Mouse (Mus musculus): ENCODE measurements at regions not wholly inside any gene's neighbourhood (a gene's known extent, or its start where the extent isn't known, plus 50 kb on each side); places are given as distances from the start of the nearest gene placed in this dataset.

DNA sequence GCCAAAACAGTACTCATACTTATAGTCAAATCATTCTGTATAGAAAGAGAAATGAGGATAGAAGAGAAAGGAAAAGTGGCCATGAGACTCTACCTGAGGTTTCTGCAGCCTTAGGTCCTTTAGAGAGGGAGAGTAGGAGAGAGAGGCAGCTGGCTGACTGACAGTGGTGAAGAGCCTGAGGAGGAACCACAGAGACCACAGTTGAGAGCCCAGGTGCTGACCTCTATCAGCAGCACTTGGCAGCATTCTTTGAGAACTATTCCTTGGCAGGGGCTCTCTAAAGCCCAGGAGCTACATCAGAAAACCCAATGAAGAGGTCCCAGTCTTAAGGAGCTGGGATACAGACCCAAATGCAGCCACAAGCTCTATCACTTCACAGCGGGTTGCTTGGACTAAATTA lies 246.6 kb upstream of the Thbs1 start:
- Histone ChIP-seq H3K36me3 (no peaks in the 10 kb centered on the region), H3K4me2 (no peak overlapping the region), H3K9ac (no peak overlapping the region), H3K27ac (no peak overlapping the region), H3K9me3 (no peaks in the 10 kb centered on the region), H3K4me3 (replicated peaks) (no peak overlapping the region), H3K27me3 (replicated peaks) (no peaks in the 10 kb centered on the region), H3K4me1 (peaks cover 7% of the 10 kb centered on the region; the same call in 1 of the 2 replicates)
- no peak for ATAC-seq (ENCODE audit: insufficient read depth, low FRiP score, low read depth)
- WGBS: 89% methylated on average over 1 of the region's 1 CpGs

DNA sequence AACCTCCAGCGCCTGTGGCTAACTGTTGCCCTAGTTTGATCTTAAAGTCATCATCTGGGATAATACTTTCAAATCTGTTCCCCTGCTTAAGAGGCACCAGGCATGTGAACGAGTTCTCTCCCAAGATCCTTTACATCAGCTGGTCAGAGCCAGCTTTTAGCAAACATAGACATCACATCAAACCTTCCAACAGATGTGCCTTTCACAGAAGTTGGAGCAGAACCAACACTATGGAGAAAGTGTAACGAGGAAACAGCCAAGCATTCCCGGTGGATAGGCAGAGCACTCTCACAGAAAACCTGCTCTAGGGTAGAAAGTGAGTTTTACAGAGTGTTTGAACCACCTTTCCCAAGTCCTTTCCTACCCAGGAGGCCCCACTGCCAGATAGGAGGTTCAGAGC lies 244.7 kb upstream of the Thbs1 start:
- Histone ChIP-seq H3K4me1 (peaks cover 7% of the 10 kb centered on the region), H3K4me2 (no peak overlapping the region), H3K9ac (no peak overlapping the region), H3K9me3 (no peaks in the 10 kb centered on the region), H3K27ac (no peak overlapping the region; the same call in 1 of the 2 replicates), H3K4me3 (replicated peaks) (no peak overlapping the region), H3K27me3 (replicated peaks) (no peaks in the 10 kb centered on the region), H3K36me3 (no peaks in the 10 kb centered on the region)
- no peak for ATAC-seq (ENCODE audit: insufficient read depth, low FRiP score, low read depth)
- WGBS: 58% methylated on average over 4 of the region's 4 CpGs

DNA sequence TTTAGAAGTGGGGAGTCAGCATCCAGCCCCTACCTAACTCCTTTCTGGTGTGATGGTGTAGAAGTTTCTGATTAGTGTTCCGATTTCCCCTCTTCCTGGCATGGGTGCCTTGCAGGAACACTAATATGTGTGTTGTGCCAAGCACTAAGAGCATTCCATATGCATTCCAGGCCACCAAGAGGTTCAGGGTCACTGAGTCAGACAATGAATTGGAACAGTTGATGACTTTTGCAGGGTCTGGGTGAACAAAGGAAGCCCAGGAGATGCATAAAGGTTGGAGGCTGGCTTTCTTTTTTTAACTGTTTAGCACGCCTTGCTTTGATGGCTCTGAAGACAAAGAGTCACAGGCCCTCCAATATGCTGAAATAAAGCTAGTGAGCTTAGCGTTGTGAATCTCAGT lies 244.3 kb upstream of the Thbs1 start:
- 72% methylated on average over 3 of the region's 3 CpGs for WGBS

DNA sequence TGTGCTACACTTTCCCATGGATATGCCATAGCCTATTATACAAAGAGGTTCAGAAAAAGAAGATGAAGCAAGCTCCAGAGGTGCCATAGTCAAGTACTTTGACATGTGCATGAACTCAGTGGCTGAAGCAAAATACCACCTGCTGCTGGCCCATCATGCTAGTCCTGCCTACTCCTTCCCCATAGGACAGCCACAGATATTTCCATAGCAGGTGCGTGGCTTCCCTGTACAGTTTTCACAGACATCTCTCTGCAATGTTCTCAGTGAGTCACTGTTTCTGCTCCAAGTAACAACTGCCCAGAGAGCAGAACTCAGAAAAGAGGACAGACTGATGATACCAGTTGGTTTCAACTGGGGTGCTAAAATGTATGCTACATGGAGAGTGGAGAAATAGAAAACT lies 242.8 kb upstream of the Thbs1 start:
- Histone ChIP-seq H3K9me3 (no peaks in the 10 kb centered on the region), H3K4me2 (no peak overlapping the region), H3K27ac (no peak overlapping the region), H3K9ac (no peak overlapping the region), H3K4me3 (replicated peaks) (no peak overlapping the region), H3K4me1 (peaks cover 7% of the 10 kb centered on the region), H3K27me3 (replicated peaks) (no peaks in the 10 kb centered on the region), H3K36me3 (no peaks in the 10 kb centered on the region)
- no peak for ATAC-seq (ENCODE audit: insufficient read depth, low FRiP score, low read depth)
- WGBS: 100% methylated on average over 1 of the region's 1 CpGs

More for the DNA sequence above, 244.3 kb upstream of the Thbs1 start:
- Histone ChIP-seq H3K4me1 (peaks cover 7% of the 10 kb centered on the region), H3K36me3 (no peaks in the 10 kb centered on the region), H3K4me2 (no peak overlapping the region), H3K27me3 (replicated peaks) (no peaks in the 10 kb centered on the region), H3K27ac (no peak overlapping the region; the same call in 1 of the 2 replicates), H3K4me3 (replicated peaks) (no peak overlapping the region), H3K9me3 (no peaks in the 10 kb centered on the region), H3K9ac (no peak overlapping the region)
- ATAC-seq (ENCODE audit: insufficient read depth, low FRiP score, low read depth): no peak

DNA sequence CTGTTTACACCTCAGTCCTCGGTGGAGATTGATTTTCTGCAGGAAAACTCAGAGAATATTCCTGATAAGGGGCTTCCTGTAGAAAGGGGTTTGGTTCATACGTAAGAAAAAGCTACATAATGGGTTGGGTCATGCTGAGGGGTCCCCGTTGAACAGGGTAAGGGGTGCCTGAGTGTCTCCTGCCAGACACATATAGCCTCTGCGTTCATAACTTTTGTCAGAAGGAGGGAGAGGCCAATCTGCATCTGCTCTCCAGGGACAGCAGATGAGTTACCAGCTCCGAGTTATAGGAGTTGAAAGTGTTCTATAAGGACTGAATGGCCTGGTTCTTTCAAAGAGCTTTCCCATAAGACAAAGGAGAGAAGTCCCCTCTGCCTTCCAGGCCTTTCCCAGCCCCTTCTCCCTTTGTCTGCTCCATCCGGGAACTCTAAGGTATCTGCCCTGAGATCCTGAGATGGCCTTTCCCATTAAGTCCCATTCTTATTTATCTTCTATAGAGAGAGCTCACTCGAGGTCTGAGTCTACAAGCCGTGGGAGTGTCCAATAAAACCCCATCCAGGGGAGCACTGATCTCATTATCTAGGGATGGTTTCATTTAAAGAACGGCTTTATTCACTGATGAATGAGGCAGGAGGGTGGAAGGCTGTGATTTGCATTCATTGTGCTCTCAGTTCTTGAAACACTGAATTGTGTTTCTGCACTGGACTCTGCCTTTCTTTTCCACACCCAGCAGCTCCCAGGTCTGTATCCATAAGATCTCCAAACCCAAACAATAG lies 240.0 kb upstream of the Thbs1 start:
- no peak overlapping the region for H3K9ac ChIP-seq
- ATAC-seq (ENCODE audit: insufficient read depth, low FRiP score, low read depth): no peak
- no peak overlapping the region for H3K4me2 ChIP-seq
- H3K27ac ChIP-seq: no peak overlapping the region
- no peaks in the 10 kb centered on the region for H3K36me3 ChIP-seq
- no peaks in the 10 kb centered on the region for H3K27me3 ChIP-seq (replicated peaks)
- no peak overlapping the region for H3K4me3 ChIP-seq (replicated peaks)
- peaks cover 7% of the 10 kb centered on the region for H3K4me1 ChIP-seq
- no peaks in the 10 kb centered on the region for H3K9me3 ChIP-seq
- WGBS: 43% methylated on average over 9 of the region's 9 CpGs

DNA sequence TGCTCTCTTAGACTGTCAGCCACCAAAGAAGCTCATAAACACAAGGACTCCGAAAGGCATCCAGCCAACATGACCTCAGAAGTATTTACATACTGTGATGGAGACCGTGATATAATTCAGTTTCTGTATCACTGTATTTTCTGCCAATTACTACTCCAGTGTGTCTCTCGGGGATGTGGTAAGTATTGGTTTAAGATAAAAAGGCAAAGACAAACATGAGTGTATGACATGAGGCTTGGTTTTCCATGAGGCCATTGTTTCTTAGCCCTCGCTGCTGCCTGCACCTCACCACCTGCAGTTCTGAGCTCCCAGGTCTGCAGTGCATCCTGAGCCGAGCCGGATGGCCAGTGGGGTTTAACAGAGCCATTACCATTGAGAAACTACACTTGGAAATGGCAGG lies 233.9 kb upstream of the Thbs1 start:
- Histone ChIP-seq H3K27ac (no peak overlapping the region), H3K36me3 (no peaks in the 10 kb centered on the region), H3K4me2 (no peak overlapping the region), H3K4me1 (no peaks in the 10 kb centered on the region), H3K9me3 (no peaks in the 10 kb centered on the region), H3K9ac (no peak overlapping the region), H3K4me3 (replicated peaks) (no peak overlapping the region), H3K27me3 (replicated peaks) (no peaks in the 10 kb centered on the region)
- ATAC-seq (ENCODE audit: insufficient read depth, low FRiP score, low read depth): peak; percentile 92
- WGBS: 51% methylated on average over 6 of the region's 6 CpGs

DNA sequence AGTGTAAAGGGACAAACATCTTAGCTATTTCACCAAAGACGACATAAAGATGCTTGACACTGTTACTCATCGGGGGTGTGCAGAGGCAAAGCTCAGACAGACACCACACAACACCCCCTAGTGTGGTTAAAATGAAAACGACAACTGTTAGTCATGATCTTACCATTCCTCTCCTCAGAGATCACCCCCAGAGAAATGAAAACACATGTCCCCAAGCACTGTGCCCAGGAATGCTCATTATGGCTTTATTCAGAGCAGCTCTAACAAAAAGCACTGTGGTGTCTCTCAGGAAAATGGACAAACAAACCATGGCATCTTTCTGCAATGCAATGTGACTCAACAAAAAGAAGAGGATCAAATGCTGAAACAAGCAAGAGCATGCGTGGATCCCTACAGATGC lies 229.5 kb upstream of the Thbs1 start:
- Histone ChIP-seq H3K9ac (no peak overlapping the region), H3K4me3 (replicated peaks) (no peak overlapping the region)

DNA sequence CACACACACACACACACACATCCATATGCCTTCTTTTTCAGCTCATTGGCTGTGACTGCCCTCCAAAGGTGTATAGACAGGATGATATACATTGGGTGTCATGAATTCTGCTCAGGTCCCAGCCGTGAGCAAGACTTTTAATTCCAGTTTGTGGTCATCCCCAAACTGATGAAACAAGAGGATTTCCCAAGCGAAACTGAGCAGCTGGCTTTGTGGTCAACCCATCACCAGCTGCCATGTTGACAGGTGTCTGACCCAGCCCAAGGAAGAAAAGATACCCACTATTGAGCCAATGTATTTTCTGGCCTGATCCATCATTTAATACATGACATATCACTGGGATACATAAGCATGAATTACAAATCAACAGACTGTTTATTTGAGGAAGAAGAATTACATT lies 228.8 kb upstream of the Thbs1 start:
- ATAC-seq (ENCODE audit: insufficient read depth, low FRiP score, low read depth): no peak

More for the DNA sequence above, 229.5 kb upstream of the Thbs1 start:
- Histone ChIP-seq H3K27ac (no peak overlapping the region), H3K36me3 (no peaks in the 10 kb centered on the region), H3K4me1 (no peaks in the 10 kb centered on the region), H3K27me3 (replicated peaks) (no peaks in the 10 kb centered on the region), H3K4me2 (no peak overlapping the region), H3K9me3 (no peaks in the 10 kb centered on the region)
- no peak for ATAC-seq (ENCODE audit: insufficient read depth, low FRiP score, low read depth)
- 84% methylated on average over 4 of the region's 4 CpGs for WGBS

DNA sequence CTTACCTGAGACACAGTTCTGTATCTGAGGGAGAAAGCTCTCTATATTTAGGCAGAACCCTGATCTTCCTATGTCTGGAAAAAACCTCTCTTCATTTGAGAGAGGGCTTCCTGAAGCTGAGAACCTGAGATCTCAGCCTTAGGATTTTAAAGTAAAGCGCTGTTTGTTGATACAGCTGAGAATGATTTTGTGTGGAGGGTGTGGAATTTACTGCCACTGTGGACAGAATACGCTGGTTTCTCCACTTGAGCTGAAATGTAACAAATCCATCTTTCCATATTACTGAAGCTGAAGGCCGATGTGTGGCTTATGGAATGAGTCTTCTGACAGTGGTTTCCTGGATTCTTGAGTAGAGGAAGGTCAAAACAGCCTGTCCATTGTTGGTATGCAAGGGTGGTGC lies 225.2 kb upstream of the Thbs1 start:
- Histone ChIP-seq H3K27ac (no peak overlapping the region), H3K9me3 (no peaks in the 10 kb centered on the region), H3K4me3 (replicated peaks) (no peak overlapping the region), H3K36me3 (no peaks in the 10 kb centered on the region), H3K9ac (no peak overlapping the region), H3K4me2 (no peak overlapping the region), H3K27me3 (replicated peaks) (no peaks in the 10 kb centered on the region), H3K4me1 (no peaks in the 10 kb centered on the region)
- WGBS: 60% methylated on average over 3 of the region's 3 CpGs
- ATAC-seq (ENCODE audit: insufficient read depth, low FRiP score, low read depth): no peak

More for the DNA sequence above, 228.8 kb upstream of the Thbs1 start:
- H3K9ac ChIP-seq: no peak overlapping the region
- no peaks in the 10 kb centered on the region for H3K4me1 ChIP-seq
- 83% methylated on average over 2 of the region's 2 CpGs for WGBS
- no peaks in the 10 kb centered on the region for H3K27me3 ChIP-seq (replicated peaks)
- no peaks in the 10 kb centered on the region for H3K36me3 ChIP-seq
- no peak overlapping the region for H3K4me2 ChIP-seq
- no peak overlapping the region for H3K4me3 ChIP-seq (replicated peaks)
- H3K9me3 ChIP-seq: no peaks in the 10 kb centered on the region
- no peak overlapping the region for H3K27ac ChIP-seq

DNA sequence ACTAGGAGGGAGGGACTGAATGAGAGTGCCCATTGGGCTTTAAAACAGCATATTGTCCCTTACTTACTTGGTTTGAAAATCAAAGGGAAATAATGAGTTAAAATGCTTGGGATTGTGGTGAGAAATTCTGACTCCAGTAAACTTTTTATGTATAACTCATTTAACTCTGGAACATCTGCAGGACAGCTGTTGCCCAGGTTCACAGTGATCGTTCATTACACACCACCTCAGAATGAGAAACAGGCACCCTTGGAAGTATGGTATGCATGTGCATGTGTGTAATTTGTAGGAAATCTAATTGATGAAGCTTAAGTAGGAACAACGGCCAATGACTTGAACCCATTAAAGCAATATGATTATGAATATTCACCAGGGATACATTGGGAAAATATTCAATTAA lies 210.4 kb upstream of the Thbs1 start:
- no peak for ATAC-seq (ENCODE audit: insufficient read depth, low FRiP score, low read depth)
- no peak overlapping the region for H3K4me3 ChIP-seq (replicated peaks)
- H3K9ac ChIP-seq: no peak overlapping the region
- no peak overlapping the region for H3K27ac ChIP-seq
- 60% methylated on average over 2 of the region's 2 CpGs for WGBS
- no peaks in the 10 kb centered on the region for H3K27me3 ChIP-seq (replicated peaks)
- no peaks in the 10 kb centered on the region for H3K9me3 ChIP-seq
- no peaks in the 10 kb centered on the region for H3K4me1 ChIP-seq
- H3K36me3 ChIP-seq: no peaks in the 10 kb centered on the region
- H3K4me2 ChIP-seq: no peak overlapping the region

DNA sequence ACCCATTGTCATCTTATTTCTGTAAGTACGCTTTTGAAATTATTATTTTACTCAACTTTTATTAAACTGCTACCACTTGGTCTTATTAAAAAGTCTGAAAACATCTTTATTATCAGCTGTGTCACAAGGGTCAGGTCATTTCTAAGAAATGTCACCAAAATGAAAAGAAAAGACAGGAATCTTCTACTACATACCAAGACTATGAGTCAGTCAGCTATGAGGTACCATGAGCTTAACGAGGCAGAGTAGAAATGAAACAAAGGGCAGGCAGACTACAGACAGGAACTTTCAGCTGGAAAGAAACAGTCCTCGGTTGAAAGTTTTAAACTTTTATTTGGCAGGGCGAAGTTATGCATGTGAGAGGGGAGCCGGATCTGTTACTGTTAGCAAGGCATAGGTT lies 208.8 kb upstream of the Thbs1 start:
- H3K4me3 ChIP-seq (replicated peaks): no peak overlapping the region
- no peaks in the 10 kb centered on the region for H3K27me3 ChIP-seq (replicated peaks)
- H3K36me3 ChIP-seq: no peaks in the 10 kb centered on the region
- 79% methylated on average over 5 of the region's 5 CpGs for WGBS
- H3K9ac ChIP-seq: no peak overlapping the region
- no peak for ATAC-seq (ENCODE audit: insufficient read depth, low FRiP score, low read depth)
- H3K4me1 ChIP-seq: no peaks in the 10 kb centered on the region
- H3K4me2 ChIP-seq: no peak overlapping the region
- no peak overlapping the region for H3K27ac ChIP-seq
- no peaks in the 10 kb centered on the region for H3K9me3 ChIP-seq

DNA sequence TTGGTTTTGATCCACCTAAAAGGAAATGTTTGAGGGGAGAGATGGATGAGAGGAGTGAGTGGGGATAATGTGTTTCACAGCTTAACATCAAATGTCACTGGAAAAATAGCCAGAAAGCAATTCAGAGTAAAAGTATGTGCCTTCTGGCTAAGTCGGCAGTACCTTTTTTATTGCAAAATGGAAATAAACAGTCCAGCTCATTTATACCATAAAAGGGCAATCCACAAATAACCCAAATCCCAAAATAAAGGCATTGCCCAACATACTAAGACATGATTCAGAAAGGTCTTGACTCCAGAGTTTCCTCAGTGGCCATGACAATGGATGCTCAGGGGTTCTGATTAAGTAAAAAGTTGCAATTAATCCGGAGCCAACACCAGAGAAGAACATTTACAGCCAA lies 208.0 kb upstream of the Thbs1 start:
- no peak for ATAC-seq (ENCODE audit: insufficient read depth, low FRiP score, low read depth)
- WGBS: 67% methylated on average over 2 of the region's 2 CpGs
- no peak overlapping the region for H3K27ac ChIP-seq

DNA sequence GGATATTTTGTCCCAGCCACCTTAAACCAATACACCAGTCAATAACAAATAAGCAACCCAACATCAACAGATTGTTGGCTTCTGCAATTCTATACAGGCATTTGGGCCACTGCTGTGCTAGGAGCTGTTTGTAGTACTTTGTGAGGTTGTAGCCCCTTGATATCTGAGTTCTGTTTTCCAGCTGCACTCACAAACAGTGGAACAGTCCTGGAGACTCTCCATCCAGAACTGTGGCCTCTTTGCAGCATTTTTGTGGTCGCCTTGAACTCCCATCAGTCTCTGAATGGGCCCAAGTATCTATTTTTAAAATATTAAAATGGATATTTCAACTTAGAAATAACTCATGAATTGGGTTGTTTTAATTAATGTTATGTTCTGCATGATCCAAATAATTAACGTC lies 205.2 kb upstream of the Thbs1 start:
- no peak overlapping the region for H3K9ac ChIP-seq
- H3K4me3 ChIP-seq (replicated peaks): no peak overlapping the region
- H3K27me3 ChIP-seq (replicated peaks): no peaks in the 10 kb centered on the region
- H3K9me3 ChIP-seq: no peaks in the 10 kb centered on the region
- no peaks in the 10 kb centered on the region for H3K36me3 ChIP-seq
- H3K27ac ChIP-seq: no peak overlapping the region
- no peak for ATAC-seq (ENCODE audit: insufficient read depth, low FRiP score, low read depth)
- WGBS: 91% methylated on average over 2 of the region's 2 CpGs
- H3K4me2 ChIP-seq: no peak overlapping the region
- no peaks in the 10 kb centered on the region for H3K4me1 ChIP-seq

More for the DNA sequence above, 208.0 kb upstream of the Thbs1 start:
- Histone ChIP-seq H3K36me3 (no peaks in the 10 kb centered on the region), H3K9me3 (no peaks in the 10 kb centered on the region), H3K4me3 (replicated peaks) (no peak overlapping the region), H3K27me3 (replicated peaks) (no peaks in the 10 kb centered on the region), H3K9ac (no peak overlapping the region), H3K4me2 (no peak overlapping the region), H3K4me1 (no peaks in the 10 kb centered on the region)

Measured in stomach, embryonic 15.5 days (tissue).